ENCODE assay signal across 12 mouse cellular contexts in the genomic region with DNA sequence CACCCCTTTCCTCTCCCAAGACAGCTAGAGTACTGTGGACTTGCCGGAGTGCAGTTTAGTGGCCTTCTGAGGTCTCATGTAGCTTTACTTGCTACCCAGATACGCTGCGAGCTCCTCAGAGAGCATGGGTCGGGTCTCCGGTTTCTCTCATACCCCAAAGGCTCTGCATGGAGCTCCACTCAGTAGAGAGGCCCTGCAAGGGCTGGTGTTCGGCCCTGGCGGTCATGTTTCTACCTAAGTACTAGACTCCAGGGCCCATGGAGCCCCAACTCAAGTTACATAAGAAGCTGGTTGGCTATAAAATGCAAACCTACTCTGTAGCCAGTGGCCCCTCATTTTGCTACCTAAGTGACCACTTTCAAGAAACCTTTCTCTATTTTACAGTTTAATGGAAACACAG. TPM values are rescaled to one million over a fixed set of nuclear protein-coding genes. Genes with fewer than 3 reads are reported as not detected.
DNase-seq lines count a peak whose midpoint lies in the region; TF ChIP-seq lines count a peak whose summit lies in the region.
"Had no signal": no experiment of that assay in that cellular context is flagged by ENCODE, and none has a peak within 500 bp of the region (broad histone marks: within the 10 kb centered on the region; RNA-seq: fewer than 3 reads in every experiment).

No protein-coding gene starts in this region.

- no peaks in the 10 kb centered on the region for H3K27me3 ChIP-seq in heart, adult 2 months (ENCODE audit: control insufficient read depth, insufficient read depth, low read length)
- H3K27me3 ChIP-seq in small intestine, adult 2 months (ENCODE audit: control insufficient read depth, insufficient read depth, low read length) = no peaks in the 10 kb centered on the region

- no peak for TF ChIP-seq POLR2A in heart, adult 2 months (IDR thresholded peaks at IDR 0.05; ENCODE audit: insufficient read depth, low read depth, low read length)
- TF ChIP-seq POLR2A in embryonic fibroblast, embryonic 13.5 days (IDR thresholded peaks at IDR 0.05; ENCODE audit: low read depth, low read length) = no peak
- TF ChIP-seq POLR2A in small intestine, adult 2 months (IDR thresholded peaks at IDR 0.05; ENCODE audit: low read depth, low read length) = no peak

- H3K9ac ChIP-seq in heart, adult 2 months (ENCODE audit: low read depth, low read length) = no peak overlapping the region; the same call in 1 of the 2 replicates

- no peak for DNase-seq in heart, adult 2 months
- no peak for DNase-seq in heart, postnatal 10 days
- no peak for DNase-seq in left cerebral cortex, adult 2 months (ENCODE audit: extremely low spot score in 1 of 2, low spot score in 2 of 2)
- DNase-seq in left cerebral cortex, adult 8-10 months (ENCODE audit: low spot score in 2 of 2) = no peak
- no peak for DNase-seq in embryo, embryonic 10 days (ENCODE audit: low spot score)
- DNase-seq in Muller cell, postnatal 12 days (ENCODE audit: inconsistent ontology term) = no peak
- DNase-seq: adrenal gland, adult 8-10 months; lung, postnatal 10 days; thymus, postnatal 14 days had no signal

- no peak for TF ChIP-seq EP300 in heart, adult 2 months (IDR thresholded peaks at IDR 0.05; ENCODE audit: insufficient read depth, low read depth, low read length)

- WGBS in heart, adult 2 months = 87% methylated on average over 7 of the region's 7 CpGs
- WGBS in small intestine, adult 2 months = 91% methylated on average over 7 of the region's 7 CpGs

- peaks cover 62% of the 10 kb centered on the region for H3K36me3 ChIP-seq in heart, adult 2 months (ENCODE audit: control insufficient read depth, insufficient read depth, low read length)
- H3K36me3 ChIP-seq in small intestine, adult 2 months (ENCODE audit: control insufficient read depth, insufficient read depth, low read length) = peaks cover 35% of the 10 kb centered on the region

- H3K4me3 ChIP-seq in heart, adult 2 months = no peak overlapping the region
- H3K4me3 ChIP-seq in left cerebral cortex, adult 2 months = no peak overlapping the region
- no peak overlapping the region for H3K4me3 ChIP-seq in embryonic fibroblast, embryonic 13.5 days (ENCODE audit: insufficient read depth, low read length)
- no peak overlapping the region for H3K4me3 ChIP-seq in small intestine, adult 2 months (ENCODE audit: low read depth, low read length)
- H3K4me3 ChIP-seq: erythroblast, embryonic 14.5 days had no signal

- H3K27ac ChIP-seq in heart, adult 2 months = peak overlapping the region; percentile 91
- H3K27ac ChIP-seq in left cerebral cortex, adult 2 months = 0 out of 2 replicates have a peak overlapping the region, but pooled peaks have one; percentile 7
- H3K27ac ChIP-seq in embryonic fibroblast, embryonic 13.5 days (ENCODE audit: insufficient read depth, low read length) = peak overlapping the region; percentile 100
- H3K27ac ChIP-seq in small intestine, adult 2 months (ENCODE audit: insufficient read depth, low read depth, low read length) = peak overlapping the region; percentile 58

- TF ChIP-seq CTCF in heart, adult 2 months (IDR thresholded peaks at IDR 0.05) = no peak
- no peak for TF ChIP-seq CTCF in left cerebral cortex, adult 2 months (IDR thresholded peaks at IDR 0.05)
- no peak for TF ChIP-seq CTCF in embryonic fibroblast, embryonic 13.5 days (IDR thresholded peaks at IDR 0.05; ENCODE audit: borderline replicate concordance, insufficient read depth, low read length)
- no peak for TF ChIP-seq CTCF in small intestine, adult 2 months (IDR thresholded peaks at IDR 0.05; ENCODE audit: extremely low read depth, insufficient read length, insufficient replicate concordance, low read depth, low read length)

- intact Hi-C loops in heart, adult 2 months (cut with DNase I) = no loop called here
- intact Hi-C loops in heart, postnatal 10 days (cut with DNase I) = no loop called here
- intact Hi-C loops in left cerebral cortex, adult 2 months (cut with DNase I) = no loop called here

- H3K4me1 ChIP-seq in heart, adult 2 months (ENCODE audit: control insufficient read depth, insufficient read depth, low read length) = peaks cover 55% of the 10 kb centered on the region
- peaks cover 61% of the 10 kb centered on the region for H3K4me1 ChIP-seq in embryonic fibroblast, embryonic 13.5 days (ENCODE audit: control insufficient read depth, insufficient read depth, low read length)
- H3K4me1 ChIP-seq in small intestine, adult 2 months (ENCODE audit: control insufficient read depth, insufficient read depth, insufficient read length, low read length) = peaks cover 52% of the 10 kb centered on the region; the same call in 1 of the 2 replicates

- H3K79me2 ChIP-seq in heart, adult 2 months (replicated peaks; ENCODE audit: control insufficient read depth, insufficient read depth, low read length) = peaks cover 9% of the 10 kb centered on the region

RNA-seq across cellular contexts. Expression of gene Actn4, which starts 13.4 kb away (rescaled TPM):
- total RNA-seq in heart, adult 2 months (2021) = 10 to 100 TPM; 66.1 to 85.7 TPM
- 123 and 132 TPM in 2 replicates for polyA plus RNA-seq in heart, adult 2 months (2012; rRNA removed)
- total RNA-seq in heart, postnatal 10 days (2021) = 100 to 1,000 TPM; 173 to 174 TPM
- 100 to 1,000 TPM; 196 to 199 TPM for total RNA-seq in left cerebral cortex, adult 2 months (2021)
- total RNA-seq in left cerebral cortex, adult 8-10 months (2022) = 100 to 1,000 TPM; 161 to 178 (median 177) TPM
- polyA plus RNA-seq in embryonic fibroblast, embryonic 13.5 days (2011; ENCODE audit: insufficient read length, low read depth, missing spikeins) = 446 and 575 TPM in 2 replicates
- polyA plus RNA-seq in small intestine, adult 2 months (2012; rRNA removed) = 506 and 1,069 TPM in 2 replicates

RNA-seq across cellular contexts. Expression of gene Eif3k, which starts 32.9 kb away (rescaled TPM):
- total RNA-seq in heart, adult 2 months (2021) = 100 to 1,000 TPM; 156 to 177 TPM
- polyA plus RNA-seq in heart, adult 2 months (2012; rRNA removed) = 221 and 283 TPM in 2 replicates
- 100 to 1,000 TPM; 185 to 188 TPM for total RNA-seq in heart, postnatal 10 days (2021)
- 100 to 1,000 TPM; 179 to 192 TPM for total RNA-seq in left cerebral cortex, adult 2 months (2021)
- 100 to 1,000 TPM; 197 to 208 (median 204) TPM for total RNA-seq in left cerebral cortex, adult 8-10 months (2022)
- polyA plus RNA-seq in embryonic fibroblast, embryonic 13.5 days (2011; ENCODE audit: insufficient read length, low read depth, missing spikeins) = 328 and 347 TPM in 2 replicates
- 135 and 169 TPM in 2 replicates for polyA plus RNA-seq in small intestine, adult 2 months (2012; rRNA removed)

RNA-seq across cellular contexts. Expression of gene Map4k1, which starts 33.1 kb away (rescaled TPM):
- 1 to 10 TPM in 1 of 2 experiments, under 1 TPM in 1; 0.91 to 1.1 TPM for total RNA-seq in heart, adult 2 months (2021)
- 2.7 and 3.4 TPM in 2 replicates for polyA plus RNA-seq in heart, adult 2 months (2012; rRNA removed)
- total RNA-seq in heart, postnatal 10 days (2021) = 1 to 10 TPM; 2.0 to 2.2 TPM
- total RNA-seq in left cerebral cortex, adult 2 months (2021) = 1 to 10 TPM; 1.8 to 2.3 TPM
- total RNA-seq in left cerebral cortex, adult 8-10 months (2022) = 1 to 10 TPM in 3 of 4 experiments, under 1 TPM in 1; 0.99 to 3.7 (median 2.1) TPM
- 2.0 and 2.2 TPM in 2 replicates for polyA plus RNA-seq in embryonic fibroblast, embryonic 13.5 days (2011; ENCODE audit: insufficient read length, low read depth, missing spikeins)
- polyA plus RNA-seq in small intestine, adult 2 months (2012; rRNA removed) = 11.1 and 21.3 TPM in 2 replicates

Comparison
In these comparisons a context has a peak if more than half of its experiments do, and no peak if none do; other contexts are left out.
1. H3K27ac ChIP-seq: peak in every context shown above with its lines; median percentile 100 in embryonic fibroblast, embryonic 13.5 days; 91 in heart, adult 2 months; 58 in small intestine, adult 2 months; 7 in left cerebral cortex, adult 2 months.